Mouse (Mus musculus) skeletal muscle tissue, adult 2 months (tissue): ENCODE results near the gene Gm20604.

Source experiments
- DNase-seq: peaks from one replicate; pipeline ENCODE4 v3.0.0-alpha.2; 2012; ENCODE audit warnings: low read depth, low spot score

Gene Gm20604

GRCm38 (mm10) chr12:102705906-102706640 is 52.4 kb downstream of the Gm20604 start:
- no peak for DNase-seq

GRCm38 (mm10) chr12:102705216-102705871 is 53.1 kb downstream of the Gm20604 start:
- DNase-seq: peak; percentile 72

- DNase-seq: no peak
Observed at GRCm38 (mm10) chr12:102704457-102705198, 53.8 kb downstream of the Gm20604 start, which contains the start of gene Itpk1. Itpk1 (minus strand) TSS chr12:102704930.

- no peak for DNase-seq
Observed at GRCm38 (mm10) chr12:102703921-102704408, 54.5 kb downstream of the Gm20604 start.

GRCm38 (mm10) chr12:102703441-102703840 is 55.0 kb downstream of the Gm20604 start:
- no peak for DNase-seq

- no peak for DNase-seq
Observed at GRCm38 (mm10) chr12:102703111-102703412, 55.4 kb downstream of the Gm20604 start.

- peak; percentile 57 for DNase-seq
Observed at GRCm38 (mm10) chr12:102702356-102703110, 55.9 kb downstream of the Gm20604 start.

- DNase-seq: no peak
Observed at GRCm38 (mm10) chr12:102701691-102702207, 56.7 kb downstream of the Gm20604 start.

GRCm38 (mm10) chr12:102700453-102700852 is 58.0 kb downstream of the Gm20604 start:
- no peak for DNase-seq

- DNase-seq: no peak
Observed at GRCm38 (mm10) chr12:102699156-102699555, 59.3 kb downstream of the Gm20604 start.

GRCm38 (mm10) chr12:102698089-102698684 is 60.3 kb downstream of the Gm20604 start:
- DNase-seq: no peak

- no peak for DNase-seq
Observed at GRCm38 (mm10) chr12:102697381-102697780, 61.1 kb downstream of the Gm20604 start.

- no peak for DNase-seq
Observed at GRCm38 (mm10) chr12:102696635-102697354, 61.7 kb downstream of the Gm20604 start.

GRCm38 (mm10) chr12:102695369-102696239 is 62.9 kb downstream of the Gm20604 start:
- no peak for DNase-seq

GRCm38 (mm10) chr12:102691761-102692160 is 66.7 kb downstream of the Gm20604 start:
- DNase-seq: no peak
